Mouse (Mus musculus): Measurements from ENCODE around the gene Ribc2. TPM values are rescaled to one million over a fixed set of nuclear protein-coding genes. Genes with fewer than 3 reads are reported as not detected.

Gene Ribc2
- polyA plus RNA-seq, 1 experiment from 2014 or later, result 0.96 TPM

DNA sequence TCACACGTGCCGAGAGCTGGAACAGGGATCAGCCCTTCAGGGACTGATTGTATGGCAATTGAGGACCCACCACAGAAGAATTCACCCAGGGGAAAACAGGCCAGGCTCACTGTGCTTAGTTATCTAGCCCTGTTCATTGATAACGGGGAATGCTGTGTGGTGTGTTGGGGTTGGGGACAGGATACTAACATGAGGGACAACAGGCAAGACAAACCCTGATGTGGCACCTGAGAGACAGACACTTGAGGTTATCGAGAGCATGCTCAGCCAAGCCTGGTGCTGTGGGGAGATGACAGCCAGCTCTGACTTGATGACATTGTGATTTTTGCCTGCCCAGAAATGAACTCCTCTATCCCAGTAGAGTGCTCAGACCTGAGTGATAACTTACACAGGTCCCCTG lies 24.3 kb downstream of the Ribc2 start:
- no peak overlapping the region for H3K9ac ChIP-seq
- H3K27ac ChIP-seq, result no peak overlapping the region
- no peaks in the 10 kb centered on the region for H3K4me1 ChIP-seq
- H3K27me3 ChIP-seq, result no peaks in the 10 kb centered on the region
- no peak overlapping the region for H3K4me2 ChIP-seq
- H3K9me3 ChIP-seq, result no peaks in the 10 kb centered on the region
- no peak overlapping the region for H3K4me3 ChIP-seq (replicated peaks)
- H3K36me3 ChIP-seq (replicated peaks), result no peaks in the 10 kb centered on the region
- no peak for ATAC-seq (ENCODE audit: low FRiP score)
- 74% methylated on average over 4 of the region's 4 CpGs for WGBS

- Histone ChIP-seq H3K4me1 (peaks cover 10% of the 10 kb centered on the region), H3K27ac (no peak overlapping the region), H3K27me3 (no peaks in the 10 kb centered on the region), H3K36me3 (replicated peaks) (no peaks in the 10 kb centered on the region), H3K4me2 (no peak overlapping the region), H3K9ac (no peak overlapping the region), H3K9me3 (no peaks in the 10 kb centered on the region), H3K4me3 (replicated peaks) (no peak overlapping the region)
- ATAC-seq (ENCODE audit: low FRiP score), result no peak
These were observed 29.5 kb downstream of the Ribc2 start for GRCm38 (mm10) chr15:85161416-85161815.

- no peaks in the 10 kb centered on the region for H3K9me3 ChIP-seq
- H3K27me3 ChIP-seq, result no peaks in the 10 kb centered on the region
- WGBS, result 69% methylated on average over 21 of the region's 21 CpGs
- no peak overlapping the region for H3K27ac ChIP-seq
- H3K4me2 ChIP-seq, result no peak overlapping the region
- no peaks in the 10 kb centered on the region for H3K36me3 ChIP-seq (replicated peaks)
- H3K4me1 ChIP-seq, result peaks cover 22% of the 10 kb centered on the region
- no peak overlapping the region for H3K4me3 ChIP-seq (replicated peaks)
- ATAC-seq (ENCODE audit: low FRiP score), result no peak
- no peak overlapping the region for H3K9ac ChIP-seq
These were observed 31.1 kb downstream of the Ribc2 start for GRCm38 (mm10) chr15:85162693-85163663.

- 7% methylated on average over 11 of the region's 11 CpGs for WGBS
- H3K9ac ChIP-seq, result no peak overlapping the region
- peaks cover 22% of the 10 kb centered on the region for H3K4me1 ChIP-seq
- H3K27ac ChIP-seq, result peak overlapping the region; percentile 53; the same call in 1 of the 2 replicates
- ATAC-seq (ENCODE audit: low FRiP score), result no peak
- H3K27me3 ChIP-seq, result no peaks in the 10 kb centered on the region
- peak overlapping the region; percentile 17; the same call in 1 of the 2 replicates for H3K4me2 ChIP-seq
- no peaks in the 10 kb centered on the region for H3K36me3 ChIP-seq (replicated peaks)
- H3K9me3 ChIP-seq, result no peaks in the 10 kb centered on the region
- no peak overlapping the region for H3K4me3 ChIP-seq (replicated peaks)
These were observed 34.6 kb downstream of the Ribc2 start for GRCm38 (mm10) chr15:85166433-85166933.

DNA sequence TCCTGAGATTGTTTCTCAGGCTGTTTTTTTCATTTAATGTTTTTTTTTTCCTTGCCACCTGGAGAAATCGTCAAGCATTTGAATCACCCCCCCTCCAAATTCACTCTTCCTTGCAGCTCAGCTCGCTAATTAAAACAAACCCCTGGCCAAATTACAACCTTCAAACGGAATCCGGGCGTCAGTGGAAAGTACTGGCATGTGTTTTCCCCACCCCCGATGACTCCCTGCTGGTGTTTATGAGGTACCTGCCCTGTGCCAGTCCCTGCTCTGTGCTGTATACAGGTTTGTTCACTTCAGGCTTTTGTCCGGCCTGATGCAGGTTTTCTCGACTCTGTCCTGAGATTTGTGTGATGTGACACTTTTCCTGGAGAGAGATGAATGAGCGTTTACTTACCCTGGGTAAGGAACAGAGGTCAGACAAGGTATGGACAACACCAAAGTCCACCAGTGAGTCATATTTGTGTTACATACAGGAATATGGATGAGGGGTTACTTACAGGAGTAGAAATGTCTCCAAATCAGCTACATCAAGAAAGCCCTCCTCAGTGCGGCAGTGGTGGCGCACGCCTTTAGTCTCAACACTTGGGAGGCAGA lies 35.3 kb downstream of the Ribc2 start:
- H3K9ac ChIP-seq, result 0 out of 2 replicates have a peak overlapping the region, but pooled peaks have one; percentile 12
- H3K27me3 ChIP-seq, result no peaks in the 10 kb centered on the region
- ATAC-seq (ENCODE audit: low FRiP score), result no peak
- no peak overlapping the region for H3K4me3 ChIP-seq (replicated peaks)
- peaks cover 22% of the 10 kb centered on the region for H3K4me1 ChIP-seq
- H3K9me3 ChIP-seq, result no peaks in the 10 kb centered on the region
- H3K4me2 ChIP-seq, result no peak overlapping the region
- H3K36me3 ChIP-seq (replicated peaks), result no peaks in the 10 kb centered on the region
- peak overlapping the region; percentile 53; the same call in 1 of the 2 replicates for H3K27ac ChIP-seq
- 44% methylated on average over 12 of the region's 12 CpGs for WGBS

DNA sequence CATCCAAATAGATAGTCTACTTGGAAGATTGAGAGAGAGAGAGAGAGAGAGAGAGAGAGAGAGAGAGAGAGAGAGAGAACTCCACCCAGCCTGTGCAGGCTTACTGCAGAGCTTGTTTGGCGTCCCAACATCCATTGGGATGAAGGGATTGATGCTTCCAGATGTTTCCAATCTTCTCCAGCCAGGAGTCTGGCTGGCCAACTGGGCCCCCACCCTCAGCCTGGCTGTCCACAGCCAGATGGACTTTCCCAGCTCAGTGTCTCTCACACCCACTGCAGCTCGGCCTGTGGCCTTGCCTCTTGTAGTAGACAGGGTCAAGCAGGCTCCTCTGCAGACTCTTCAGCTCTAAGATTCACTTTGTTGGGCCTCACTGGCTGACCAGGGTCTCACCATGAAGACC lies 40.2 kb downstream of the Ribc2 start:
- Histone ChIP-seq H3K9ac (no peak overlapping the region), H3K9me3 (no peaks in the 10 kb centered on the region), H3K36me3 (replicated peaks) (no peaks in the 10 kb centered on the region), H3K4me3 (replicated peaks) (no peak overlapping the region), H3K27me3 (no peaks in the 10 kb centered on the region), H3K27ac (no peak overlapping the region), H3K4me1 (peaks cover 5% of the 10 kb centered on the region), H3K4me2 (no peak overlapping the region)
- 78% methylated on average over 2 of the region's 2 CpGs for WGBS
- no peak for ATAC-seq (ENCODE audit: low FRiP score)

- Histone ChIP-seq H3K4me1 (no peaks in the 10 kb centered on the region), H3K9me3 (no peaks in the 10 kb centered on the region), H3K4me3 (replicated peaks) (no peak overlapping the region), H3K27ac (no peak overlapping the region), H3K9ac (no peak overlapping the region), H3K27me3 (no peaks in the 10 kb centered on the region), H3K4me2 (no peak overlapping the region), H3K36me3 (replicated peaks) (no peaks in the 10 kb centered on the region)
- no peak for ATAC-seq (ENCODE audit: low FRiP score)
- 91% methylated on average over 8 of the region's 8 CpGs for WGBS
These were observed 41.5 kb downstream of the Ribc2 start for GRCm38 (mm10) chr15:85173425-85173824.

DNA sequence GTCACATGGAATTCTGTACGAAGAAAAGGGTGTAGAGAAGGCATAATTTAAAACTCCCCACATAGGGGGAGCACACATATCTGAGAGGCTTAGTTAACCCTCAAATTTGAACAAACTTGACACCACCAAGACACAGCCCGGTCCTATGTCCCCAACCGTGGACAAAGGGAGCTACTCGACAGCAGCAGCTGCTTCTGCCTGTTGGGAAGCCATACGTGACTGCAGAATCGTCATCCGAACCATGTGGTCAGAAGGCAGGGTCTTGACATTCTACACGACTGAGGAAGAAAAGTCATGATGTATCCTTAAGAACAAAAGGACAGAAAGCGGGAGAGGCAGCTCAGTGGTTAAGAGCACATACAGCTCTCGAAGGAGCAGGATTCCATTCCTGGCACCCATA lies 42.2 kb downstream of the Ribc2 start:
- H3K27ac ChIP-seq, result no peak overlapping the region

GRCm38 (mm10) chr15:85177576-85177975 lies 45.7 kb downstream of the Ribc2 start:
- H3K4me2 ChIP-seq, result no peak overlapping the region
- H3K9ac ChIP-seq, result no peak overlapping the region
- no peaks in the 10 kb centered on the region for H3K4me1 ChIP-seq
- no peak overlapping the region for H3K4me3 ChIP-seq (replicated peaks)
- WGBS, result 70% methylated on average over 8 of the region's 8 CpGs
- H3K27ac ChIP-seq, result no peak overlapping the region
- ATAC-seq (ENCODE audit: low FRiP score), result no peak
- H3K36me3 ChIP-seq (replicated peaks), result no peaks in the 10 kb centered on the region
- no peaks in the 10 kb centered on the region for H3K9me3 ChIP-seq
- no peaks in the 10 kb centered on the region for H3K27me3 ChIP-seq

More for the DNA sequence above, 42.2 kb downstream of the Ribc2 start:
- 86% methylated on average over 10 of the region's 10 CpGs for WGBS
- no peak overlapping the region for H3K4me2 ChIP-seq
- H3K9me3 ChIP-seq, result no peaks in the 10 kb centered on the region
- no peaks in the 10 kb centered on the region for H3K36me3 ChIP-seq (replicated peaks)
- H3K4me1 ChIP-seq, result no peaks in the 10 kb centered on the region
- H3K9ac ChIP-seq, result no peak overlapping the region
- H3K27me3 ChIP-seq, result no peaks in the 10 kb centered on the region
- H3K4me3 ChIP-seq (replicated peaks), result no peak overlapping the region
- ATAC-seq (ENCODE audit: low FRiP score), result no peak

- 76% methylated on average over 6 of the region's 6 CpGs for WGBS
- H3K27me3 ChIP-seq, result no peaks in the 10 kb centered on the region
These were observed 46.3 kb downstream of the Ribc2 start for GRCm38 (mm10) chr15:85178172-85178571.

GRCm38 (mm10) chr15:85179528-85180180 lies 47.8 kb downstream of the Ribc2 start:
- H3K4me1 ChIP-seq, result no peaks in the 10 kb centered on the region
- H3K36me3 ChIP-seq (replicated peaks), result no peaks in the 10 kb centered on the region
- 83% methylated on average over 7 of the region's 7 CpGs for WGBS
- H3K9ac ChIP-seq, result no peak overlapping the region
- ATAC-seq (ENCODE audit: low FRiP score), result no peak
- no peaks in the 10 kb centered on the region for H3K27me3 ChIP-seq
- no peak overlapping the region for H3K4me2 ChIP-seq
- no peak overlapping the region for H3K27ac ChIP-seq
- H3K4me3 ChIP-seq (replicated peaks), result no peak overlapping the region
- no peaks in the 10 kb centered on the region for H3K9me3 ChIP-seq

More at GRCm38 (mm10) chr15:85178172-85178571, 46.3 kb downstream of the Ribc2 start:
- H3K4me1 ChIP-seq, result no peaks in the 10 kb centered on the region
- no peaks in the 10 kb centered on the region for H3K9me3 ChIP-seq
- H3K9ac ChIP-seq, result no peak overlapping the region
- H3K4me2 ChIP-seq, result no peak overlapping the region
- ATAC-seq (ENCODE audit: low FRiP score), result no peak
- no peak overlapping the region for H3K4me3 ChIP-seq (replicated peaks)
- no peaks in the 10 kb centered on the region for H3K36me3 ChIP-seq (replicated peaks)
- H3K27ac ChIP-seq, result no peak overlapping the region

GRCm38 (mm10) chr15:85180368-85180767 lies 48.5 kb downstream of the Ribc2 start:
- Histone ChIP-seq H3K9ac (no peak overlapping the region), H3K27me3 (no peaks in the 10 kb centered on the region), H3K27ac (no peak overlapping the region), H3K4me2 (no peak overlapping the region), H3K36me3 (replicated peaks) (no peaks in the 10 kb centered on the region), H3K9me3 (no peaks in the 10 kb centered on the region), H3K4me1 (no peaks in the 10 kb centered on the region), H3K4me3 (replicated peaks) (no peak overlapping the region)
- no peak for ATAC-seq (ENCODE audit: low FRiP score)
